Mouse (Mus musculus): ENCODE measurements at regions not wholly inside any gene's neighbourhood (a gene's known extent, or its start where the extent isn't known, plus 50 kb on each side); places are given as distances from the start of the nearest gene placed in this dataset.

GRCm38 (mm10) chr8:9011785-9012510, 321.6 kb upstream of the Arglu1 start:
- TF ChIP-seq CTCF (conservative IDR thresholded peaks at IDR 0.05; ENCODE audit: low read length) (no peak), NANOG (IDR thresholded peaks at IDR 0.05; ENCODE audit: borderline replicate concordance, low read length) (no peak), POU5F1 (IDR thresholded peaks at IDR 0.05; ENCODE audit: borderline replicate concordance, low read length) (no peak)
